In the genomic region with DNA sequence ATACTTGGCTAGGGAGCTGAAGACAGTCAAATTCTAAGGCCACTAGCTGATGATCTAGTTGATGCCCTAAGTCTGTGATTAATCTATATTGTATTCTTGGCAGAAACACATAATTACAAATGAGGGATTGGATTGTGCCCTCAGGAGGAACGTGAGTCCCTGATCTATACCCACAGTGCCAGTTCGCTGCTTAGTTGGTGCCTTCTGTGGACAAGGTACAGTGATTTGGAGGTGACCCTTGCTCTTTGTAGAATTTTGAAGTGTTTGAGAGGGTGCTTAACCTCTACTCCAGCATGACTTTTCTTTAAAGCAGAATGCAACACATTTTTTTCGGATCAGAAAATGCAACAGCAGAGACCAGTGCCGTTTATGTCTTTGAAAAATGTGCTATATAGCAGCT, we compare ENCODE assay signal across 19 mouse cellular contexts.
DNase-seq lines count a peak whose midpoint lies in the region; ATAC-seq and TF ChIP-seq lines count a peak whose summit lies in the region.
"Had no signal": no experiment of that assay in that cellular context is flagged by ENCODE, and none has a peak within 500 bp of the region (broad histone marks: within the 10 kb centered on the region; RNA-seq: fewer than 3 reads in every experiment).

No protein-coding gene starts in this region.

- ATAC-seq in liver, embryonic 15.5 days (ENCODE audit: insufficient read depth) = no peak
- no peak for ATAC-seq in liver, embryonic 11.5 days (replicated peaks; ENCODE audit: low FRiP score)
- ATAC-seq in kidney, postnatal 0 days (replicated peaks; ENCODE audit: low FRiP score, low read depth) = 0 out of 2 replicates have a peak, but pooled peaks have one; percentile 34
- ATAC-seq: activated CD4-positive, CD25-positive, alpha-beta regulatory T cell, adult 4 months; forebrain, embryonic 15.5 days; Patski had no signal

- WGBS in liver, embryonic 15.5 days (ENCODE audit: insufficient replicate concordance) = 62% methylated on average over 4 of the region's 4 CpGs
- 83% methylated on average over 4 of the region's 4 CpGs for WGBS in liver, embryonic 11.5 days
- 61% methylated on average over 4 of the region's 4 CpGs for WGBS in kidney, postnatal 0 days

- no peaks in the 10 kb centered on the region for H3K27me3 ChIP-seq in liver, embryonic 15.5 days
- H3K27me3 ChIP-seq in liver, embryonic 11.5 days (replicated peaks; ENCODE audit: control insufficient read depth, insufficient read depth, low read length) = no peaks in the 10 kb centered on the region
- H3K27me3 ChIP-seq in kidney, postnatal 0 days (ENCODE audit: insufficient read depth, low read length) = no peaks in the 10 kb centered on the region
- H3K27me3 ChIP-seq: CH12.LX; embryonic facial prominence, embryonic 12.5 days; forebrain, embryonic 15.5 days; heart, embryonic 13.5 days had no signal

- H3K9me3 ChIP-seq in liver, embryonic 15.5 days (replicated peaks) = no peaks in the 10 kb centered on the region
- H3K9me3 ChIP-seq in liver, embryonic 11.5 days (ENCODE audit: control insufficient read depth, low read length) = no peaks in the 10 kb centered on the region
- no peaks in the 10 kb centered on the region for H3K9me3 ChIP-seq in kidney, postnatal 0 days (replicated peaks; ENCODE audit: low read length)
- H3K9me3 ChIP-seq: embryonic facial prominence, embryonic 12.5 days; forebrain, embryonic 15.5 days; heart, embryonic 13.5 days had no signal

- TF ChIP-seq CTCF in kidney, postnatal 0 days (IDR thresholded peaks at IDR 0.05; ENCODE audit: low read depth) = no peak

- H3K4me3 ChIP-seq in liver, embryonic 15.5 days (replicated peaks) = no peak overlapping the region
- H3K4me3 ChIP-seq in liver, embryonic 11.5 days (ENCODE audit: low read depth, low read length) = no peak overlapping the region
- no peak overlapping the region for H3K4me3 ChIP-seq in kidney, postnatal 0 days (replicated peaks; ENCODE audit: low read depth, low read length)
- H3K4me3 ChIP-seq: embryonic facial prominence, embryonic 12.5 days; forebrain, embryonic 15.5 days; heart, embryonic 13.5 days had no signal

- 0 out of 2 replicates have a peak overlapping the region, but pooled peaks have one; percentile 3 for H3K4me2 ChIP-seq in liver, embryonic 15.5 days
- H3K4me2 ChIP-seq in liver, embryonic 11.5 days = no peak overlapping the region
- H3K4me2 ChIP-seq in kidney, postnatal 0 days (ENCODE audit: low read length) = 0 out of 2 replicates have a peak overlapping the region, but pooled peaks have one; percentile 4
- H3K4me2 ChIP-seq: embryonic facial prominence, embryonic 12.5 days; forebrain, embryonic 15.5 days; heart, embryonic 13.5 days had no signal

- H3K36me3 ChIP-seq in liver, embryonic 15.5 days (replicated peaks) = no peaks in the 10 kb centered on the region
- H3K36me3 ChIP-seq in liver, embryonic 11.5 days (ENCODE audit: control insufficient read depth, insufficient read depth, low read length) = no peaks in the 10 kb centered on the region
- no peaks in the 10 kb centered on the region for H3K36me3 ChIP-seq in kidney, postnatal 0 days (ENCODE audit: insufficient read depth, low read length)
- H3K36me3 ChIP-seq: embryonic facial prominence, embryonic 12.5 days; forebrain, embryonic 15.5 days; heart, embryonic 13.5 days had no signal

- peak; percentile 81 for DNase-seq in kidney, adult 9 months
- no peak for DNase-seq in kidney, postnatal 4 days
- no peak for DNase-seq in liver, embryonic 11.5 days (ENCODE audit: low spot score)
- no peak for DNase-seq in kidney, postnatal 0 days (ENCODE audit: low spot score)
- peak; percentile 39 to 64 for DNase-seq in kidney, postnatal 36 days
- no peak for DNase-seq in spleen, postnatal 36 days (ENCODE audit: low spot score in 2 of 2)
- DNase-seq: adrenal gland, postnatal 14 days; cerebellum, adult 11-12 months; cerebellum, adult 9-10 months; cerebellum, postnatal 25 days; gastrocnemius, postnatal 36 days; heart, postnatal 4 days had no signal

- 0 out of 2 replicates have a peak, but pooled peaks cover 9% of the 10 kb centered on the region for H3K4me1 ChIP-seq in liver, embryonic 15.5 days (replicated peaks)
- H3K4me1 ChIP-seq in liver, embryonic 11.5 days (replicated peaks; ENCODE audit: control insufficient read depth, insufficient read depth, low read length) = no peaks in the 10 kb centered on the region; the same call in 1 of the 2 replicates
- H3K4me1 ChIP-seq in kidney, postnatal 0 days (replicated peaks; ENCODE audit: insufficient read depth, low read length) = no peaks in the 10 kb centered on the region; the same call in 1 of the 2 replicates
- H3K4me1 ChIP-seq: heart, embryonic 13.5 days had no signal

- H3K9ac ChIP-seq in liver, embryonic 15.5 days = no peak overlapping the region
- no peak overlapping the region for H3K9ac ChIP-seq in liver, embryonic 11.5 days (ENCODE audit: low read depth, low read length)
- H3K9ac ChIP-seq in kidney, postnatal 0 days (ENCODE audit: low read depth, low read length) = no peak overlapping the region
- H3K9ac ChIP-seq: embryonic facial prominence, embryonic 12.5 days; forebrain, embryonic 15.5 days; heart, embryonic 13.5 days had no signal

- H3K27ac ChIP-seq in liver, embryonic 15.5 days (replicated peaks) = no peak overlapping the region
- no peak overlapping the region for H3K27ac ChIP-seq in liver, embryonic 11.5 days (ENCODE audit: low read depth, low read length)
- H3K27ac ChIP-seq in kidney, postnatal 0 days = peak overlapping the region; percentile 68
- H3K27ac ChIP-seq: embryonic facial prominence, embryonic 12.5 days; heart, embryonic 13.5 days had no signal

Comparison
In these comparisons a context has a peak if more than half of its experiments do, and no peak if none do; other contexts are left out.
1. DNase-seq: peak in kidney, adult 9 months (single experiment) and kidney, postnatal 36 days (2 of 2); none in kidney, postnatal 4 days (0 of 2), liver, embryonic 11.5 days (single experiment), kidney, postnatal 0 days (single experiment) and spleen, postnatal 36 days (0 of 2).